Mouse (Mus musculus): ENCODE measurements around the gene Hrasls. TPM values are rescaled to one million over a fixed set of nuclear protein-coding genes. Genes with fewer than 3 reads are reported as not detected.

The Hrasls gene
- 9.1 TPM for polyA plus RNA-seq (2014; fragmentation: Illumina TruSeq; extraction: RNeasy Lipid Tissue Mini Kit (QIAGEN cat#74804); ENCODE audit: low read depth, low replicate concordance)

DNA sequence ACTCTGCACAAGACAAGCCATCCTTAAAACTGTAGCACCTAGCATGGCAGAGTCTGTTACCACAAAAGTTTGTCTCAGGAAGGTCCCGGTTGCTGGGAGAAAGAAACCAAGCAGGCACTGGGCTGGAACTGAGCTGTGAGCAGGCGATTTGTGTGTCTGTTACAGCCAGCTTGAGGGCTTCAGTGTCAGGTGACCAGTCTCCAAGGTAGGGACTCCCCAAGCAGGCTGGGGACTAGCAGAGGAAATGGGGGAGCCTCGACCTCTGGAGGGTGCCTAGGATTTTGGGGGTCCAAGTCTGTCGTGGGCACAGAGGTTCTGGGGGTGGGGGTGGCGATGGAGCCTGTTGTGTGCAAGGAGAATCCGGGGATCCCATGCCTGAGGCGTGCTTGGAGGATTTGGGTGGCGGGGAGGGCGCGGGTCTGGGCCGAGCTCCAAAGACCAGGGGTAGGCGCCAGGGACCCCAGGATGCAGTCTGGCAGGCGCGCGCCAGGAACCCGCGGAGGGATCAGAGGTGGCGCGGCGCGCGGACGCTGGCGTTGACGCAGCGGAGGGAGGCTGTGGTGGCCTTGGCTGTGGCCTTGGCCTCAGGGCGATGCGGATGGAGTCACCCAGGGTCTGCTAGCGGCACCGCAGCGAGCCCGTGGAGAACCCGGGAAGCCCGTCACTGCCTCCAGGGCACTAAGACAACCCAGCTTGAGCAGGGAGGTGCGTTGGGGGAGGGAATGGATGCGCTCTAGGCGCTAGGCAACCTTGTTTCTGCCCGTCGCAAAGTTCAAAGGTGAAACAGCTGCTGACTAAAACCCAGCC is at the start of gene Hrasls:
Hrasls (plus strand) TSS at position 91 of the 807 bp plus-strand sequence.

Other genes starting within 250 kb of the Hrasls start
- gene Atp13a5, start 169.0 kb downstream of the Hrasls start, polyA plus RNA-seq (2014; fragmentation: Illumina TruSeq; extraction: RNeasy Lipid Tissue Mini Kit (QIAGEN cat#74804); ENCODE audit: low read depth, low replicate concordance) = not detected

Measured in adrenal gland, adult 10 weeks (tissue).